Mouse (Mus musculus): ENCODE data around the gene Ccser1.
A peak's percentile ranks its signal among the peaks of the same experiment; 100 is the strongest.

Ccser1 gene

GRCm38 (mm10) chr6:61179949-61180755 is at the start of gene Ccser1:
Gene Ccser1, plus strand, starts transcription at chr6:61180324.
- DNase-seq (ENCODE audit: low spot score) = peak; percentile 25

- DNase-seq (ENCODE audit: low spot score) = no peak
Observed at GRCm38 (mm10) chr6:61136436-61136835, 43.7 kb upstream of the Ccser1 start.

GRCm38 (mm10) chr6:61143031-61143430 is 37.1 kb upstream of the Ccser1 start:
- no peak for DNase-seq (ENCODE audit: low spot score)

- DNase-seq (ENCODE audit: low spot score) = no peak
Observed at GRCm38 (mm10) chr6:61152924-61153323, 27.2 kb upstream of the Ccser1 start.

GRCm38 (mm10) chr6:61154654-61155053 is 25.5 kb upstream of the Ccser1 start:
- DNase-seq (ENCODE audit: low spot score) = no peak

- no peak for DNase-seq (ENCODE audit: low spot score)
Observed at GRCm38 (mm10) chr6:61155059-61155629, 25.0 kb upstream of the Ccser1 start.

GRCm38 (mm10) chr6:61155718-61156117 is 24.4 kb upstream of the Ccser1 start:
- no peak for DNase-seq (ENCODE audit: low spot score)

GRCm38 (mm10) chr6:61162117-61162516 is 18.0 kb upstream of the Ccser1 start:
- no peak for DNase-seq (ENCODE audit: low spot score)

- DNase-seq (ENCODE audit: low spot score) = no peak
Observed at GRCm38 (mm10) chr6:61166891-61167290, 13.2 kb upstream of the Ccser1 start.

GRCm38 (mm10) chr6:61176126-61176525 is 4.0 kb upstream of the Ccser1 start:
- no peak for DNase-seq (ENCODE audit: low spot score)

- no peak for DNase-seq (ENCODE audit: low spot score)
Observed at GRCm38 (mm10) chr6:61177476-61177875, 2.6 kb upstream of the Ccser1 start.

GRCm38 (mm10) chr6:61179641-61179948 is 529 bp upstream of the Ccser1 start:
- no peak for DNase-seq (ENCODE audit: low spot score)

GRCm38 (mm10) chr6:61180756-61181191 is 650 bp downstream of the Ccser1 start:
- DNase-seq (ENCODE audit: low spot score) = peak; percentile 5

- DNase-seq (ENCODE audit: low spot score) = no peak
Observed at GRCm38 (mm10) chr6:61189029-61189428, 8.9 kb downstream of the Ccser1 start.

- no peak for DNase-seq (ENCODE audit: low spot score)
Observed at GRCm38 (mm10) chr6:61191597-61192386, 11.7 kb downstream of the Ccser1 start.

- no peak for DNase-seq (ENCODE audit: low spot score)
Observed at GRCm38 (mm10) chr6:61203344-61203743, 23.2 kb downstream of the Ccser1 start.

GRCm38 (mm10) chr6:61206042-61206441 is 25.9 kb downstream of the Ccser1 start:
- DNase-seq (ENCODE audit: low spot score) = no peak

GRCm38 (mm10) chr6:61206619-61207018 is 26.5 kb downstream of the Ccser1 start:
- no peak for DNase-seq (ENCODE audit: low spot score)

- no peak for DNase-seq (ENCODE audit: low spot score)
Observed at GRCm38 (mm10) chr6:61210061-61210737, 30.1 kb downstream of the Ccser1 start.

- no peak for DNase-seq (ENCODE audit: low spot score)
Observed at GRCm38 (mm10) chr6:61215705-61216104, 35.6 kb downstream of the Ccser1 start.

GRCm38 (mm10) chr6:61216514-61216913 is 36.4 kb downstream of the Ccser1 start:
- DNase-seq (ENCODE audit: low spot score) = no peak

GRCm38 (mm10) chr6:61217717-61218116 is 37.6 kb downstream of the Ccser1 start:
- no peak for DNase-seq (ENCODE audit: low spot score)

Data from testis, postnatal 14 days (tissue).